Mouse (Mus musculus) kidney, postnatal 4 days (tissue): ENCODE results near the gene Prpf18.

ENCODE experiments used
- DNase-seq, 2 experiments: peaks; one replicate each; pipeline ENCODE4 v3.0.0; 2021; ENCODE audit warnings: mixed read lengths in 2 of 2

The Prpf18 gene

DNA sequence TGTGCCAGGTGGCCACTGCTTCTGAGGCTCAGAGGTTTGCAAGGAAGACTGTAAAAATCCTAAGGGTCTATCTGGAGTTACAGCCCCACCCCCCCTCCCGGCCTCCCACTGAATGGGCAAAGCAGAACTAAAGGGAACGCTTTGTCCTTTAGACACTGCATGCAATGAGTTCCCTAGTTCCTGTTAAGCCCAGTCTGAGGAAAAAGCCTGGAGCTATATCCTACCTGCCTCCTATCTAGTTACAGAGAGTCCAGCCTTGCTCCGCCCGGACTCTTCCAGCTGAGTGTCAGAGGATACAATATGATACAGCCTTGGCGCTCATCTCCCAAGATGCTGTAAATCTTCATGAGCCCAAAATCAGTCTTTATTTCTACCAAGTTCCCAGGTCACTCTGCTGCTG, 77.7 kb downstream of the Prpf18 start:
- no peak for DNase-seq

DNA sequence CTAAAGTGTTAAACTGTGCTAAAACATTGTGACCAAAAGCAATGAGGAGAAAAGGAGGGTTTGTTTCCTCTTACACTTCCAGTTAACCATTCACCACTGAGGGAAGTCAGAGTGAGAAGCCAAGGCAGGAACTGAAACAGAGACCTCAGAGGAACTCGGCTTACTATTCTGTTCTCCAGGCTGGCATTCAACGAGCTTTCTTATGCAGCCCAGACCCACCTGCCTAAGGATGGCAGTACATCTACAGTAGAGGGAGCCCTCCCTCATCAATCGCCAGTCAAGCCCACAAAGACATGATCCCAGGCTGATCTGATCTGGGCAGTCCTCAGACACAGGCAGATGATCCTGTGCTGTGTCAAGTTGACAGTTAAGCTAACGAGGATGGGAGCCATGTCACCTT, 78.5 kb downstream of the Prpf18 start:
- no peak for DNase-seq

DNA sequence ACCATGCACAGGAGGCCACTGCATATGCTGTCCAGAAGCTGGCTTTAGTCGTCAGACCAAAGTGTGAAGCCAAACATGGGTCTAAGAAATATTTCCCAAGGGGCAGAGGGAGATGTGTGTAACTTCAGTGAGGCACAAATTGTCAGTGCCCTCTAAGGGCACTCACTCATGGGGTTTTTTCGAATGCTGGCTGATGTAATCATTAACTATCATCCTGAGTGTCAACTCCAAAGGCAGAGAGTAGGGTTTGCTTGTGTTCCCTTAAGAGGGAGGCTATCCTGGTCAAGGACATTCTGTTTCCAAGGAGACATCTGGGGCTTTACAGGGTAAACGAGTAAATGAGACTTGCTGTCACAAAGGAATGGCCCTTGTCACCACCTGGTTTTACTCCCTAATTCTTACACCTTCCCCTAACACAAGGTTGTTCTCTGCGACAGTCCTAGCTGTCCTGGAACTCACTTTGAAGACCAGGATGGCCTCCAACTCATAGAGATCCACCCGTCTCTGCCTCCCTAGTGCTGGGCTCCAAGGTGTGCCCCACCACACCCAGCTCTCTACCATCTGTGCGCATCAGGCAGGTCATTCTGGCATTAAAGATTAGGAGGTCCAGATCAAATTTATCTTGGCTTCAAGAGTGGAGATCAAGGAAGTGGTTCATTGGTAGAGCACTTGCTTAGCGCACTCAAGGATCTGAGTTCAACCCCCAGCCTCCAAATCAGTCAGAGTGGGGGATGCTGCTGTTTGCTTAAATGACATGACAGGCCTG, 79.2 kb downstream of the Prpf18 start:
- no peak for DNase-seq
